Mouse (Mus musculus): Measurements from ENCODE around the gene Tpp1.
A peak's percentile ranks its signal among the peaks of the same experiment; 100 is the strongest.

Gene Tpp1

GRCm38 (mm10) chr7:105728701-105729428 is 23.2 kb downstream of the Tpp1 start:
- DNase-seq (ENCODE audit: low read depth, low spot score), result no peak

GRCm38 (mm10) chr7:105726980-105727325 is 25.1 kb downstream of the Tpp1 start:
- DNase-seq (ENCODE audit: low read depth, low spot score), result no peak

GRCm38 (mm10) chr7:105726144-105726979 is 25.7 kb downstream of the Tpp1 start:
- DNase-seq (ENCODE audit: low read depth, low spot score), result peak; percentile 82

DNA sequence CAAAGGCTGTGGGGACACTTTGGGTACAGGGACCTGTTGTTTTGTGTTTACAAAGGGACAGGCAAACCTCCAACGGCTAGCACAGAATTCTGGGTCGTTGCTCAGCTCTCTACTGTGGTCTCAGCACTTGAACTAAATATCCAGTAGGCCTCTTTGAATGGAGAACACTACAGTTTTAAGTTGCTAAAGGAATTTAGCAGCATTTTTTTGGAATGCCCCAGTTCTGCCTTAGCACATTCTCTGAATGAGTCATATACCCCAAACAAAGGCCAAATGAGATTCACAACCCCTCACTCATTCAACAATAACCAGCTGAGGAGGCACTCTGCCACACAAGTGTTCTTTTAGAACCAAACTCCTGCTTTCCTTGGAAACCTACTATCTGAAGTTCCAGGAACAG is 30.1 kb downstream of the Tpp1 start:
- DNase-seq (ENCODE audit: low read depth, low spot score), result no peak

DNA sequence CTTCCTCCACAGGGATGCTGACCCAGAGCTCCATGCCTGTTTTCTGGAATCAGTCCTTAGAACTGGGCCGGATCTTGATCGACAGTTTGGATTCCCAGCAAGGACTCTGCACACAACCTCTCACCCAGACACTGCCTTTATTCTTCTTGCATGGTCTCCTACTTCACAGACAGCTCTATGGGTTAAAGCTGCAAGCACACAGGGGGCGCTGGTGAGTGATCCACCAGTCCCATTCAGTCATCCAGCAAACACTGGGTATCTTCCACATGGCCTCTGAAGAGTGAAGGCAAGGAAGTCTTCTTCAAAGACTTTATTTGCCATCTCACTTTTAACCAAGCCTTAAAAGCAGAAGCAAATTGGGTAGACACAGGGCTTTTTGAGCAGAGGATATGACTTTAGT is 36.7 kb downstream of the Tpp1 start:
- DNase-seq (ENCODE audit: low read depth, low spot score), result no peak

GRCm38 (mm10) chr7:105708733-105709132 is 43.3 kb downstream of the Tpp1 start:
- no peak for DNase-seq (ENCODE audit: low read depth, low spot score)

DNA sequence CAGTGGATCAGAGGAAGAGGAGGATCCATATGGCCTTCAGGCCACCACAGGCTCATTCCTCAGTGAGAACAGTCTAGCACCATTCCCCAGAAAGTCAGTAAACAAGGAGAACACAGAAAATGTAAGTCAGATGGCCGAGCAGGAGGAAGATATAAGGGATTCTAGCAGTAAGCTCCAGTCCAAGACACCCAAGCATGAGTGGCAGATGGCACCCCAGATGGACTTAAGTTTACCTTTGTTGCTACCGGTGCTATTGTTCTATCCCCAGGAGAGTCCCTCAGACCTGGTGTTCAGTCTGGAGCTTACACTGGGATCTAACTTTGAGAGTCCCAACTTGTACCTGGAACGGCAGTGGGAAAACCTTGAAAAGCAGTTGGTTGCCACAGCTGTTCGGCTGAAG is 48.2 kb downstream of the Tpp1 start:
- DNase-seq (ENCODE audit: low read depth, low spot score), result no peak

DNA sequence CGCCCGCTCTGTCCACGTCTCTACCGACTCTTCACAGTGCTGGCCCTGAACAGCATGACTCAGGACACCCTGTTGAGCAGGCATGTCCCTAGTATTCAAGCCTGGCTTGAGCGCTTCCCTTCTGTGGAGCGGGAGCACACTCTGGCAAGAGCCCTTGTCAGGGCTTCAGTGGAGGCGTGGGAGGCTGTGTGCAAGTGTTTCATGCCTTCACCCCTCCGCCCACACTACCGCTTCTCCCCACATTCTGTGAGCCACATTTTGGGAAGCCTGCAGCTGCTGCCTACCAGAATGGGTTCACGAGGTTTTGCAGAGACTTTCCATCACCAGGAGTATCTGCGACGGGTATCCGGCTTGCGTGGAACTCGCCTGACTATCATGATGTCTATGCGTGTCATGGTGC is 48.9 kb downstream of the Tpp1 start:
- no peak for DNase-seq (ENCODE audit: low read depth, low spot score)
